Mouse (Mus musculus) liver (tissue): ENCODE measurements at regions not wholly inside any gene's neighbourhood (a gene's known extent, or its start where the extent isn't known, plus 50 kb on each side); places are given as distances from the start of the nearest gene placed in this dataset.

Experiments
- DNase-seq: peaks from one replicate; pipeline ENCODE4 v3.0.0-alpha.2; 2020; ENCODE audit warnings: mixed read lengths

GRCm38 (mm10) chr5:74769023-74769422, 66.3 kb upstream of the Lnx1 start:
- no peak for DNase-seq

- no peak for DNase-seq
Measured at GRCm38 (mm10) chr5:74767993-74768392, 65.3 kb upstream of the Lnx1 start.

GRCm38 (mm10) chr5:74766211-74766610, 63.5 kb upstream of the Lnx1 start:
- DNase-seq: no peak

GRCm38 (mm10) chr5:74765061-74765767, 62.5 kb upstream of the Lnx1 start:
- DNase-seq: no peak

GRCm38 (mm10) chr5:74757557-74757956, 54.8 kb upstream of the Lnx1 start:
- DNase-seq: no peak

GRCm38 (mm10) chr5:74752961-74753360, 50.2 kb upstream of the Lnx1 start:
- DNase-seq: no peak
